Mouse (Mus musculus) MEL (cell line): Measurements from ENCODE around the gene Poln. TPM values are rescaled to one million over a fixed set of nuclear protein-coding genes. Genes with fewer than 3 reads are reported as not detected.

Experiments
- DNase-seq: peaks from one replicate; pipeline ENCODE4 v3.0.0; 2011; ENCODE audit warnings: low read depth, low spot score
- H3K27ac ChIP-seq: 2 replicates; pipeline ENCODE4 v1.5.1; 2012; ENCODE audit warnings: low read depth, mild to moderate bottlenecking, control low read depth, low read length, moderate library complexity; ENCODE audit not compliant: control insufficient read depth
- H3K27me3 ChIP-seq, 2 experiments: fragments of 150-350 bp in 1 of 2; sonication (generic) in 1 of 2; 2 replicates each; pipeline ENCODE4 v1.6.1; 2012; ENCODE audit warnings: low read length in 2 of 2, mild to moderate bottlenecking in 2 of 2, improper control_type of control experiment in 1 of 2, moderate library complexity in 1 of 2; ENCODE audit not compliant: insufficient read depth in 2 of 2, control insufficient read depth in 1 of 2
- H3K36me3 ChIP-seq, 2 experiments: 2 replicates each; pipeline ENCODE4 v1.6.1; 2012 to 2014; ENCODE audit warnings: low read length in 2 of 2, improper control_type of control experiment in 1 of 2, inconsistent platforms in 1 of 2, mild to moderate bottlenecking in 1 of 2; ENCODE audit not compliant: insufficient read depth in 2 of 2, control insufficient read depth in 1 of 2
- H3K4me1 ChIP-seq, 2 experiments: fragments of 150-350 bp in 1 of 2; sonication (generic) in 1 of 2; 2 replicates each; pipeline ENCODE4 v1.6.1; 2012; ENCODE audit warnings: low read length in 2 of 2, improper control_type of control experiment in 1 of 2, mild to moderate bottlenecking in 1 of 2; ENCODE audit not compliant: insufficient read depth in 2 of 2, control insufficient read depth in 1 of 2
- H3K4me3 ChIP-seq, 2 experiments: fragments of 150-350 bp in 1 of 2; sonication (generic) in 1 of 2; 2 replicates each; pipeline ENCODE4 v1.5.1; 2012; ENCODE audit warnings: low read depth in 2 of 2, low read length in 2 of 2, mild to moderate bottlenecking in 2 of 2, moderate library complexity in 2 of 2, control low read depth in 1 of 2, improper control_type of control experiment in 1 of 2; ENCODE audit not compliant: control insufficient read depth in 1 of 2, insufficient read depth in 1 of 2
- H3K79me2 ChIP-seq: 2 replicates; pipeline ENCODE4 v1.6.1; 2012; ENCODE audit warnings: mild to moderate bottlenecking, low read length, moderate library complexity; ENCODE audit not compliant: control insufficient read depth, poor library complexity, insufficient read depth
- H3K9ac ChIP-seq: 2 replicates; pipeline ENCODE4 v1.6.1; 2012; ENCODE audit warnings: low read depth, mild to moderate bottlenecking, control low read depth, low read length, moderate library complexity; ENCODE audit not compliant: control insufficient read depth, poor library complexity, severe bottlenecking
- H3K9me3 ChIP-seq: fragments of 150-350 bp; sonication (generic); replicated peaks from 2 replicates; pipeline ENCODE4 v1.6.1; 2012; ENCODE audit warnings: mild to moderate bottlenecking, low read length, improper control_type of control experiment, moderate library complexity; ENCODE audit not compliant: insufficient read depth
- BHLHE40 ChIP-seq: IDR thresholded peaks from 2 replicates; pipeline ENCODE4 v1.6.1; 2012; ENCODE audit warnings: low read depth, mild to moderate bottlenecking, inconsistent platforms, low read length, improper control_type of control experiment, borderline replicate concordance
- CHD2 ChIP-seq: IDR thresholded peaks from 2 replicates; pipeline ENCODE4 v1.6.1; 2011; ENCODE audit warnings: low read length, improper control_type of control experiment
- ELF1 ChIP-seq: IDR thresholded peaks from 2 replicates; pipeline ENCODE4 v1.6.1; 2014; ENCODE audit warnings: low read depth, mild to moderate bottlenecking, inconsistent platforms, low read length, improper control_type of control experiment, moderate library complexity
- EP300 ChIP-seq, 2 experiments: IDR thresholded peaks; 2 replicates each; pipeline ENCODE4 v1.6.1; 2011; ENCODE audit warnings: improper control_type of control experiment in 2 of 2, low read length in 2 of 2, low read depth in 1 of 2, mild to moderate bottlenecking in 1 of 2
- ETS1 ChIP-seq: IDR thresholded peaks from 2 replicates; pipeline ENCODE4 v1.6.1; 2012; ENCODE audit warnings: low read depth, mild to moderate bottlenecking, inconsistent platforms, low read length, improper control_type of control experiment, moderate library complexity
- GABPA ChIP-seq: IDR thresholded peaks from 2 replicates; pipeline ENCODE4 v1.6.1; 2012; ENCODE audit warnings: low read depth, mild to moderate bottlenecking, inconsistent platforms, low read length, improper control_type of control experiment, moderate library complexity
- GATA1 ChIP-seq: IDR thresholded peaks from 2 replicates; pipeline ENCODE4 v1.6.1; 2011; ENCODE audit warnings: low read depth, low read length, improper control_type of control experiment
- HCFC1 ChIP-seq: IDR thresholded peaks from 2 replicates; pipeline ENCODE4 v1.6.1; 2012; ENCODE audit warnings: low read depth, mild to moderate bottlenecking, inconsistent platforms, low read length, improper control_type of control experiment, moderate library complexity
- KAT2A ChIP-seq: conservative IDR thresholded peaks from 2 replicates; pipeline ENCODE4 v1.6.1; 2012; ENCODE audit warnings: low read depth, low read length, improper control_type of control experiment, inconsistent platforms
- MXI1 ChIP-seq: IDR thresholded peaks from 2 replicates; pipeline ENCODE4 v1.6.1; 2011; ENCODE audit warnings: mild to moderate bottlenecking, low read depth, low read length, improper control_type of control experiment
- MYB ChIP-seq: IDR thresholded peaks from 2 replicates; pipeline ENCODE4 v1.6.1; 2011; ENCODE audit warnings: mild to moderate bottlenecking, low read depth, low read length, improper control_type of control experiment
- NELFE ChIP-seq: IDR thresholded peaks from 2 replicates; pipeline ENCODE4 v1.6.1; 2011; ENCODE audit warnings: low read depth, low read length, improper control_type of control experiment
- POLR2AphosphoS5 ChIP-seq: IDR thresholded peaks from 2 replicates; pipeline ENCODE4 v1.6.1; 2012; ENCODE audit warnings: low read depth, borderline replicate concordance, mild to moderate bottlenecking, inconsistent platforms, low read length, moderate library complexity, mixed read lengths
- SIN3A ChIP-seq: IDR thresholded peaks from 2 replicates; pipeline ENCODE4 v1.6.1; 2012; ENCODE audit warnings: low read length, improper control_type of control experiment, inconsistent platforms
- TAL1 ChIP-seq: IDR thresholded peaks from 2 replicates; pipeline ENCODE4 v1.6.1; 2012; ENCODE audit warnings: mild to moderate bottlenecking, inconsistent platforms, low read length, moderate library complexity, mixed read lengths
- TBP ChIP-seq: IDR thresholded peaks from 2 replicates; pipeline ENCODE4 v1.8.0; 2011; ENCODE audit warnings: low read depth, low read length, improper control_type of control experiment
- TCF12 ChIP-seq: IDR thresholded peaks from 2 replicates; pipeline ENCODE4 v1.6.1; 2014; ENCODE audit warnings: low read depth, mild to moderate bottlenecking, inconsistent platforms, low read length, improper control_type of control experiment, moderate library complexity
- USF1 ChIP-seq: IDR thresholded peaks from 2 replicates; pipeline ENCODE4 v1.6.1; 2014; ENCODE audit warnings: low read depth, mild to moderate bottlenecking, inconsistent platforms, low read length, improper control_type of control experiment, moderate library complexity
- ZC3H11A ChIP-seq: IDR thresholded peaks from 2 replicates; pipeline ENCODE4 v1.6.1; 2012; ENCODE audit warnings: low read depth, mild to moderate bottlenecking, inconsistent platforms, low read length, improper control_type of control experiment
- ZMIZ1 ChIP-seq: IDR thresholded peaks from 2 replicates; pipeline ENCODE4 v1.6.1; 2012; ENCODE audit warnings: low read depth, mild to moderate bottlenecking, inconsistent platforms, low read length, improper control_type of control experiment, moderate library complexity
- polyA plus RNA-seq, 2 experiments: library from polyadenylated mRNA; stranded (reverse) in 1 of 2; unstranded in 1 of 2; fragments of >175 nt in 1 of 2; fragments of >200 nt in 1 of 2; gene quantifications; 2 replicates each; pipeline versions ENCODE4 v1.2.1 to v1.2.4; 2012; ENCODE audit warnings: low replicate concordance in 2 of 2, low read depth in 1 of 2; ENCODE audit not compliant: insufficient read length in 2 of 2, insufficient read depth in 1 of 2, missing spikeins in 1 of 2
- total RNA-seq: library from RNA; depleted of rRNA; stranded (reverse); fragments of 300-350 nt; gene quantifications from 2 replicates; pipeline ENCODE4 v1.2.3, GENCODE M21; 2012

Poln gene
- total and polyA plus RNA-seq, 3 experiments = 0.50 to 1.0 TPM; not detected in 1

GRCm38 (mm10) chr5:34183976-34184375 is 14.7 kb upstream of the Poln start:
- Histone ChIP-seq H3K4me3 (no peak overlapping the region), H3K9ac (no peak overlapping the region), H3K27ac (no peak overlapping the region), H3K36me3 (peaks cover 0 to 6% of the 10 kb centered on the region in 2 experiments; a peak in 2 of 4 replicates), H3K27me3 (no peaks in the 10 kb centered on the region), H3K4me1 (peaks cover 0 to 20% of the 10 kb centered on the region in 2 experiments; a peak in 2 of 4 replicates), H3K79me2 (peaks cover 3% of the 10 kb centered on the region; the same call in 1 of the 2 replicates), H3K9me3 (no peaks in the 10 kb centered on the region)
- TF ChIP-seq MXI1 (no peak), POLR2AphosphoS5 (no peak), MYB (no peak), GABPA (no peak), SIN3A (no peak), ZMIZ1 (no peak), ETS1 (no peak), ZC3H11A (no peak), TCF12 (no peak), CHD2 (no peak), BHLHE40 (no peak), USF1 (no peak), NELFE (no peak), ELF1 (no peak), GATA1 (no peak)
- no peak for DNase-seq

GRCm38 (mm10) chr5:34183156-34183880 is 14.1 kb upstream of the Poln start:
- no peak overlapping the region for H3K4me3 ChIP-seq
- TF ChIP-seq KAT2A = no peak
- no peak for TF ChIP-seq EP300 (IDR thresholded peaks at IDR 0.05; ENCODE audit: low read depth in 1 of 2, low read length in 2 of 2)
- no peak for TF ChIP-seq TBP
- no peak for TF ChIP-seq HCFC1
- no peak for TF ChIP-seq TAL1
- no peak for TF ChIP-seq USF1
- no peak for TF ChIP-seq ELF1
- no peak for TF ChIP-seq TCF12
- no peak for TF ChIP-seq POLR2AphosphoS5
- H3K9me3 ChIP-seq = no peaks in the 10 kb centered on the region
- H3K4me1 ChIP-seq = peaks cover 0 to 13% of the 10 kb centered on the region in 2 experiments; a peak in 1 of 4 replicates
- peaks cover 3% of the 10 kb centered on the region; the same call in 1 of the 2 replicates for H3K79me2 ChIP-seq
- no peaks in the 10 kb centered on the region for H3K27me3 ChIP-seq
- no peak overlapping the region for H3K27ac ChIP-seq
- no peak for DNase-seq
- no peaks in the 10 kb centered on the region; a peak in 1 of 4 replicates for H3K36me3 ChIP-seq
- H3K9ac ChIP-seq = no peak overlapping the region
